Mouse (Mus musculus) brown adipose tissue, adult 24 weeks (tissue): ENCODE measurements around the gene Mis12. TPM values are rescaled to one million over a fixed set of nuclear protein-coding genes. Genes with fewer than 3 reads are reported as not detected.

Experiments used
- H3K27ac ChIP-seq: fragments of 200-500 bp; replicated peaks from 2 replicates; pipeline ENCODE4 v1.5.1; 2012; ENCODE audit warnings: low read depth, mild to moderate bottlenecking, low read length
- H3K4me1 ChIP-seq: fragments of 200-500 bp; 2 replicates; pipeline ENCODE4 v1.6.1; 2012; ENCODE audit warnings: low read length, mixed read lengths; ENCODE audit not compliant: control insufficient read depth, insufficient read depth, insufficient read length
- H3K4me3 ChIP-seq: fragments of 200-500 bp; 2 replicates; pipeline ENCODE4 v1.5.1; 2012; ENCODE audit warnings: low read depth, mild to moderate bottlenecking, low read length, moderate library complexity; ENCODE audit not compliant: insufficient read depth
- polyA plus RNA-seq: library from polyadenylated mRNA; stranded (reverse); fragments of >200 nt; gene quantifications from 2 replicates; pipeline ENCODE4 v1.2.4, GENCODE M21; 2012; ENCODE audit not compliant: missing spikeins, insufficient read depth, insufficient read length

The Mis12 gene
- polyA plus RNA-seq, 1 experiment, result 6.8 TPM

DNA sequence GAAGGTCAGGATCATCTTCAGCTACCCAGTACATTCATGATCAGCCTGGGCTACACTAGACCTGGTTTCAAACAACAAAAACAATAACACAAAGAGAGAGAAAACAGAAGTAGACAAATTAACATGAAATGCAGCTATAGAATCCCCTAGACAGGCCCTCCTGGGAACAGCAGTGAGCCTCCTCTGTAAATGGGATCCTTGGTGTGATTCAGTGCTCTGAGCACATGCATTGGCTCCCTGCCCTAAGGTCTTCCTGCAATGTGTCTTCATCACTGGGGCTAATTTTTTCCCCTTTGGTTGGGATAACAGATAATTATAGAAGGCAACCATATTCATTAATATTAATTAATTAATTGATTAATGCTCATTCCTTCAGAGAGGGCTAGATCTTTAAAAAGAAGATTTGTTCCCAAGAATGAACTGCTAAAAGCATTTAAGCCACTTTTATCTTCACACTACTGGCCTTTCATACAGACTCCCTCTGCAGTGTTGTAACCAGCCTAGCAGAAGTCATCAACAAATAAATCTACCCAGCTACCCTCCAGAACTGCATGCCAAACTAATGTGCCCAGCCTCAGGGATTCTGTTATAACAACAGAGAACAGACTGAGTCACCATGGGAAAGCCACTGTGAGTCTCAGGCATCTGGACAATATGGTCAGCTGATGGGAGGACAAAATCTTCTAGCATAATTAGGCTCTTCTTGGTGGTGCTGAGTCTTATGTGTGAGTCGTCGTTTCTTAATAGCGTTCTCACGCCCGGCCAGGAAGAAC lies 20.3 kb downstream of the Mis12 start:
- no peak overlapping the region for H3K27ac ChIP-seq
- H3K4me1 ChIP-seq, result no peaks in the 10 kb centered on the region
- no peak overlapping the region for H3K4me3 ChIP-seq

DNA sequence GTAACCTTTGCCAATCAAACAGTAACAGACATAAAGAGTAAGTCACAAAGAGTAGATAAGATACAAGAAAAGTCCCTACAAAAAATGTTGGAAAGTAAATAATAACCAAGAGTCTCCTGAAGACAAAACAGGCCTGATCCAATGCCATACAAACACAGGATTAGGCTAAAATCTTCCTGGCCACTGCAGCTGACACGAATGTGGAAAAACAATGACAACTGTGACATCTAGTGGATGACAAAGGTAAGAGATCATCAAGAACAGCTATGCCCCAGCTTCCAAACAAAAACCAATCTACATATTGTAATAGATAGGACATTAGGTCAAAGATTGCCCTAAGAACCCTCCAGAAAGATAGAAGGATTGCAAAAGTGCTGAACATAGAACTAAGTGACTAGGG lies 33.1 kb downstream of the Mis12 start:
- no peaks in the 10 kb centered on the region for H3K4me1 ChIP-seq
- no peak overlapping the region for H3K27ac ChIP-seq
- H3K4me3 ChIP-seq, result no peak overlapping the region

DNA sequence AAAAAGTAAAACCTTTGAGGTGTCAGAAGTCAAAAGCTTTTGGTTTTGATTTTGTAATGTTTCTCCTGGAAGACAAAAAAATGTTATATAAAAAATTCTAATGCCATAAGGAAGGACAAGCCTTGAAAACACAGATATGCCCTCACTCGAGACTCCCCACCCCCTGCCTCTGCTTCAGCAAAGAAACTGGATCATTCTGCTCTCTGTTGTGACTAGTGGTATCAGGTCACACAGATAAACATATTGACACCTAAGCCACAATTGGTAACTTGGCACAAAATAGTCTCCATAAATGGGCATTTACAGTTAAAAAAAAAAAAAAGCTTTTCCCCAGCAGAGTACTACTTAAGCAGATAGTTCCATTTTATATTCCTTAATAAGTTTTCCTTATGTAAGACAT lies 56.9 kb downstream of the Mis12 start:
- no peak overlapping the region for H3K4me3 ChIP-seq
- H3K27ac ChIP-seq, result no peak overlapping the region
- H3K4me1 ChIP-seq, result no peaks in the 10 kb centered on the region

Other genes with a start within 250 kb of the Mis12 start
- not detected in 2 replicates for gene Scimp, start 207.0 kb upstream of the Mis12 start, polyA plus RNA-seq
- gene Rabep1, start 174.8 kb upstream of the Mis12 start, polyA plus RNA-seq, result 20.5 and 22.8 TPM in 2 replicates
- gene Nup88, start 49.6 kb upstream of the Mis12 start, polyA plus RNA-seq, result 38.2 and 45.9 TPM in 2 replicates
- 16.5 and 23.7 TPM in 2 replicates for gene Rpain, start 49.4 kb upstream of the Mis12 start, polyA plus RNA-seq
- 190 and 210 TPM in 2 replicates for gene C1qbp, start 36.6 kb upstream of the Mis12 start, polyA plus RNA-seq
- gene Dhx33, start 15.2 kb upstream of the Mis12 start, polyA plus RNA-seq, result 6.9 and 10.0 TPM in 2 replicates
- 45.4 and 48.1 TPM in 2 replicates for gene Derl2, start 230 bp downstream of the Mis12 start, polyA plus RNA-seq
- gene 6330403K07Rik, start 13.9 kb downstream of the Mis12 start, polyA plus RNA-seq, result not detected in 2 replicates
- gene Nlrp1a, start 125.1 kb downstream of the Mis12 start, polyA plus RNA-seq, result 0.42 TPM in 1 of 2 replicates, not detected in the other
- 0.38 and 0.40 TPM in 2 replicates for gene Nlrp1b, start 211.1 kb downstream of the Mis12 start, polyA plus RNA-seq